ENCODE assay signal across 8 mouse cellular contexts in genomic region chr13:49480057-49480456, GRCm38 (mm10). TPM values are rescaled to one million over a fixed set of nuclear protein-coding genes. Genes with fewer than 3 reads are reported as not detected.
DNase-seq lines count a peak whose midpoint lies in the region; ATAC-seq lines count a peak whose summit lies in the region.

No protein-coding gene starts in this region.

- H3K4me3 ChIP-seq in embryonic facial prominence, embryonic 11.5 days (ENCODE audit: low read depth, low read length), result no peak overlapping the region
- H3K4me3 ChIP-seq in embryonic facial prominence, embryonic 10.5 days, result no peak overlapping the region
- no peak overlapping the region for H3K4me3 ChIP-seq in stomach, embryonic 16.5 days (replicated peaks; ENCODE audit: low read length)

- no peaks in the 10 kb centered on the region for H3K9me3 ChIP-seq in embryonic facial prominence, embryonic 11.5 days (replicated peaks; ENCODE audit: control insufficient read depth, low read length)
- no peaks in the 10 kb centered on the region for H3K9me3 ChIP-seq in embryonic facial prominence, embryonic 10.5 days
- H3K9me3 ChIP-seq in stomach, embryonic 16.5 days (replicated peaks; ENCODE audit: control insufficient read depth, low read length), result no peaks in the 10 kb centered on the region

- no peaks in the 10 kb centered on the region for H3K4me1 ChIP-seq in embryonic facial prominence, embryonic 11.5 days (ENCODE audit: control insufficient read depth, insufficient read depth, low read length)
- H3K4me1 ChIP-seq in embryonic facial prominence, embryonic 10.5 days, result peaks cover 4% of the 10 kb centered on the region; the same call in 1 of the 2 replicates
- H3K4me1 ChIP-seq in stomach, embryonic 16.5 days (ENCODE audit: control insufficient read depth, insufficient read depth, low read length), result no peaks in the 10 kb centered on the region

- 86% methylated on average over 2 of the region's 2 CpGs for WGBS in embryonic facial prominence, embryonic 11.5 days
- 85% methylated on average over 2 of the region's 2 CpGs for WGBS in embryonic facial prominence, embryonic 10.5 days
- 33% methylated on average over 2 of the region's 2 CpGs for WGBS in stomach, embryonic 16.5 days

- no peak overlapping the region for H3K9ac ChIP-seq in embryonic facial prominence, embryonic 11.5 days (replicated peaks; ENCODE audit: low read length)
- H3K9ac ChIP-seq in stomach, embryonic 16.5 days (ENCODE audit: low read length), result no peak overlapping the region

- H3K27me3 ChIP-seq in embryonic facial prominence, embryonic 11.5 days (ENCODE audit: control insufficient read depth, insufficient read depth, low read length), result no peaks in the 10 kb centered on the region
- no peaks in the 10 kb centered on the region for H3K27me3 ChIP-seq in embryonic facial prominence, embryonic 10.5 days (replicated peaks; ENCODE audit: low read depth, poor library complexity, severe bottlenecking)
- no peaks in the 10 kb centered on the region for H3K27me3 ChIP-seq in stomach, embryonic 16.5 days (ENCODE audit: control insufficient read depth, insufficient read depth, low read length)

- no peak overlapping the region for H3K27ac ChIP-seq in embryonic facial prominence, embryonic 11.5 days (replicated peaks; ENCODE audit: low read depth, low read length)
- H3K27ac ChIP-seq in embryonic facial prominence, embryonic 10.5 days (replicated peaks), result no peak overlapping the region
- H3K27ac ChIP-seq in stomach, embryonic 16.5 days (ENCODE audit: low read length), result no peak overlapping the region

- no peaks in the 10 kb centered on the region for H3K36me3 ChIP-seq in embryonic facial prominence, embryonic 11.5 days (replicated peaks; ENCODE audit: control insufficient read depth, insufficient read depth, low read depth, low read length)
- H3K36me3 ChIP-seq in embryonic facial prominence, embryonic 10.5 days (replicated peaks), result no peaks in the 10 kb centered on the region
- no peaks in the 10 kb centered on the region for H3K36me3 ChIP-seq in stomach, embryonic 16.5 days (ENCODE audit: control insufficient read depth, insufficient read depth, low read length)

- no peak for ATAC-seq in embryonic facial prominence, embryonic 11.5 days (replicated peaks; ENCODE audit: insufficient number of reproducible peaks, low FRiP score, low TSS enrichment, low read depth)
- ATAC-seq in stomach, embryonic 16.5 days (ENCODE audit: insufficient read depth, low FRiP score), result peak; percentile 90; the same call in 1 of the 2 replicates

- no peak overlapping the region for H3K4me2 ChIP-seq in embryonic facial prominence, embryonic 11.5 days (ENCODE audit: low read depth, low read length)
- no peak overlapping the region for H3K4me2 ChIP-seq in stomach, embryonic 16.5 days (ENCODE audit: low read depth, low read length)

- DNase-seq in embryonic facial prominence, embryonic 11.5 days (ENCODE audit: low spot score), result peak; percentile 23
- DNase-seq in embryonic facial prominence, embryonic 10.5 days (ENCODE audit: low spot score), result no peak
- DNase-seq in ovary, adult 18-20 months (ENCODE audit: low spot score), result peak; percentile 91
- DNase-seq in ovary, postnatal 10 days (ENCODE audit: low spot score), result no peak
- DNase-seq in gastrocnemius, postnatal 25 days, result peak; percentile 90
- DNase-seq in kidney, postnatal 25 days, result peak; percentile 70 to 91
- DNase-seq in embryo, embryonic 10.5 days (ENCODE audit: low spot score), result no peak

RNA-seq across cellular contexts. Expression of gene Tes3-ps, which starts 13.1 kb away (rescaled TPM):
- polyA plus RNA-seq in embryonic facial prominence, embryonic 11.5 days (2014; fragmentation: Nextera tagmentation; extraction: Ambion mirVana), result 0.60 and 0.70 TPM in 2 replicates
- polyA plus RNA-seq in embryonic facial prominence, embryonic 10.5 days (2016; fragmentation: Nextera tagmentation; extraction: Ambion mirVana), result 1.4 and 1.9 TPM in 2 replicates
- 1 to 10 TPM; 1.2 to 1.4 TPM for total RNA-seq in gastrocnemius, postnatal 25 days (2021)
- 0.74 and 1.2 TPM in 2 replicates for polyA plus RNA-seq in stomach, embryonic 16.5 days (2015; fragmentation: Nextera tagmentation; extraction: Ambion mirVana)

RNA-seq across cellular contexts. Expression of gene Ecm2, which starts 24.6 kb away (rescaled TPM):
- 0.13 and 0.39 TPM in 2 replicates for polyA plus RNA-seq in embryonic facial prominence, embryonic 11.5 days (2014; fragmentation: Nextera tagmentation; extraction: Ambion mirVana)
- 0.40 and 0.47 TPM in 2 replicates for polyA plus RNA-seq in embryonic facial prominence, embryonic 10.5 days (2016; fragmentation: Nextera tagmentation; extraction: Ambion mirVana)
- 10 to 100 TPM in 1 of 2 experiments, 1 to 10 TPM in 1; 9.6 to 10.9 TPM for total RNA-seq in gastrocnemius, postnatal 25 days (2021)
- polyA plus RNA-seq in stomach, embryonic 16.5 days (2015; fragmentation: Nextera tagmentation; extraction: Ambion mirVana), result 1.4 and 1.5 TPM in 2 replicates

RNA-seq across cellular contexts. Expression of gene Ippk, which starts 59.0 kb away (rescaled TPM):
- polyA plus RNA-seq in embryonic facial prominence, embryonic 11.5 days (2014; fragmentation: Nextera tagmentation; extraction: Ambion mirVana), result 13.5 and 14.9 TPM in 2 replicates
- polyA plus RNA-seq in embryonic facial prominence, embryonic 10.5 days (2016; fragmentation: Nextera tagmentation; extraction: Ambion mirVana), result 18.3 and 20.4 TPM in 2 replicates
- 1 to 10 TPM; 5.1 to 6.0 TPM for total RNA-seq in gastrocnemius, postnatal 25 days (2021)
- polyA plus RNA-seq in stomach, embryonic 16.5 days (2015; fragmentation: Nextera tagmentation; extraction: Ambion mirVana), result 20.0 and 20.8 TPM in 2 replicates

Comparison
In these comparisons a context has a peak if more than half of its experiments do, and no peak if none do; other contexts are left out.
1. DNase-seq: peak in embryonic facial prominence, embryonic 11.5 days (single experiment), ovary, adult 18-20 months (single experiment), gastrocnemius, postnatal 25 days (single experiment) and kidney, postnatal 25 days (2 of 2); none in embryonic facial prominence, embryonic 10.5 days (single experiment), ovary, postnatal 10 days (single experiment) and embryo, embryonic 10.5 days (single experiment).